ENCODE assay signal across 8 mouse cellular contexts in the genomic region with DNA sequence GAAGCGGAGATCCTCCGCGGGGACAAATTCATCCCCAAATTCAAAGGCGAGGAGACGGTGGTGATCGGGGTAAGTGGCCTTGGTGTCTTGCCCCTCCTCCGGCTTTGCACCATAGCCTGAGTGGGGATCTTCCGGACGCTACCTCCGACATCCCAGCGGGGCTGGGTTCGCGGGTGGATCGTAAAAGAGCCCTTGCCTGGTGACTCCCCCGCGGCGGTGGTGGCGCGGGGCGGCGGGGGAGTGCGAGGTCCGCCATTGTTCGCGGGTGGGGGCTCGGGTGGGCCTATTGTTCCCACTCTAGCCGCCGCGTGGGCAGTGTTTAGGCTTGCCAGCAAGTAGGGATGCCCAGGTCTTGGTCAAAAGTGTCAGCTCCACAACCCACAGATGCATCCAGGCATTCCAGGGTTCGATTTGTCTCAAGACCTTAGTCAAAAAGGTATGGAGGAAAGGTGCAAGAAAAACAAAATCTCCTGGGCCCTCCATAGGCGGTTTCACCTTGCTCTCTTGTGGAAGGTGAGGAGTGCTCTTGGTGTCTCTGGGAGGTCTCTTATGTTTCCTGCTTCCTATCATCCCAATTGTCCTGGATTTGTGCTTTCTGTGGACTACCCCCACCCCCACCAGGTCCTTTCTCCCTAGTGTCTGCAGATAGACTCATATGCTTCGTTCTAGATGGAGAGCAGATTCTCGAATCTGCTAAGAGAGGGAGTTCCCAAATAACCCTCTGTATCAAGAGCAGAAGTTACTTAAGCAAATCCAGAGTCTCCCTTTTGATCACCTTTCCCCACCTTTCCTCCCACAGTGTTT. TPM values are rescaled to one million over a fixed set of nuclear protein-coding genes. Genes with fewer than 3 reads are reported as not detected.
DNase-seq lines count a peak whose midpoint lies in the region; ATAC-seq and TF ChIP-seq lines count a peak whose summit lies in the region.

No protein-coding gene starts in this region.

- no peaks in the 10 kb centered on the region for H3K36me3 ChIP-seq in liver, adult 2 months (ENCODE audit: control insufficient read depth, insufficient read depth, low read length)
- no peaks in the 10 kb centered on the region for H3K36me3 ChIP-seq in embryonic facial prominence, embryonic 14.5 days (ENCODE audit: control insufficient read depth, insufficient read depth, low read length)
- H3K36me3 ChIP-seq in intestine, embryonic 15.5 days = no peaks in the 10 kb centered on the region

- H3K79me2 ChIP-seq in liver, adult 2 months (ENCODE audit: control insufficient read depth, insufficient read depth, low read length) = no peaks in the 10 kb centered on the region

- peak; percentile 7 for ATAC-seq in embryonic facial prominence, embryonic 14.5 days (ENCODE audit: low read depth)
- peak; percentile 32 for ATAC-seq in intestine, embryonic 15.5 days

- TF ChIP-seq POLR2A in liver, adult 2 months (IDR thresholded peaks at IDR 0.05; ENCODE audit: extremely low read depth, insufficient read depth, low read length) = no peak

- no peak overlapping the region for H3K27ac ChIP-seq in liver, adult 2 months (replicated peaks; ENCODE audit: insufficient read depth, low read depth, low read length)
- H3K27ac ChIP-seq in embryonic facial prominence, embryonic 14.5 days (replicated peaks; ENCODE audit: low read depth, low read length) = no peak overlapping the region; the same call in 1 of the 2 replicates
- no peak overlapping the region for H3K27ac ChIP-seq in intestine, embryonic 15.5 days

- no peak for DNase-seq in liver, adult 2 months (ENCODE audit: extremely low read depth, low read depth, low spot score)
- no peak for DNase-seq in liver
- peak; percentile 49 for DNase-seq in brain, adult 2 months (ENCODE audit: low read depth, low spot score)
- no peak for DNase-seq in embryonic facial prominence, embryonic 14.5 days (ENCODE audit: low spot score)
- DNase-seq in naive thymus-derived CD4-positive, alpha-beta T cell, adult 2 months (ENCODE audit: low read depth) = peak; percentile 38
- DNase-seq in gastrocnemius, postnatal 36 days = no peak
- DNase-seq in urinary bladder, adult 2 months (ENCODE audit: low spot score) = no peak

- intact Hi-C loops in gastrocnemius, postnatal 36 days (cut with DNase I) = loop anchor here (5.0 kb wide), 1 partner anchor 92 kb away; no protein-coding TSS in a partner anchor

- TF ChIP-seq CTCF in liver, adult 2 months (IDR thresholded peaks at IDR 0.05; ENCODE audit: low read depth, low read length) = no peak

- H3K4me1 ChIP-seq in liver, adult 2 months (ENCODE audit: control insufficient read depth, insufficient read depth, low read length) = no peaks in the 10 kb centered on the region
- H3K4me1 ChIP-seq in embryonic facial prominence, embryonic 14.5 days (ENCODE audit: control insufficient read depth, insufficient read depth, low read length) = peaks cover 12% of the 10 kb centered on the region
- H3K4me1 ChIP-seq in intestine, embryonic 15.5 days (replicated peaks) = peaks cover 7% of the 10 kb centered on the region

- H3K27me3 ChIP-seq in liver, adult 2 months (ENCODE audit: control insufficient read depth, insufficient read depth, low read length) = peaks cover 19% of the 10 kb centered on the region
- H3K27me3 ChIP-seq in embryonic facial prominence, embryonic 14.5 days (replicated peaks; ENCODE audit: control insufficient read depth, insufficient read depth, low read length) = no peaks in the 10 kb centered on the region
- peaks cover 18% of the 10 kb centered on the region for H3K27me3 ChIP-seq in intestine, embryonic 15.5 days (replicated peaks)

- WGBS in liver, adult 2 months = 4% methylated on average over 33 of the region's 33 CpGs
- WGBS in embryonic facial prominence, embryonic 14.5 days = 1% methylated on average over 15 of the region's 33 CpGs
- 3% methylated on average over 33 of the region's 33 CpGs for WGBS in intestine, embryonic 15.5 days

- H3K4me2 ChIP-seq in embryonic facial prominence, embryonic 14.5 days (ENCODE audit: low read depth, low read length) = peak overlapping the region; percentile 92
- H3K4me2 ChIP-seq in intestine, embryonic 15.5 days (replicated peaks) = peak overlapping the region; percentile 98

- H3K4me3 ChIP-seq in liver, adult 2 months (ENCODE audit: insufficient read depth, low read depth, low read length) = peak overlapping the region; percentile 59; the same call in 1 of the 2 replicates
- peak overlapping the region; percentile 75 for H3K4me3 ChIP-seq in embryonic facial prominence, embryonic 14.5 days (ENCODE audit: low read depth, low read length)
- H3K4me3 ChIP-seq in intestine, embryonic 15.5 days (replicated peaks) = peak overlapping the region; percentile 53

- H3K9me3 ChIP-seq in embryonic facial prominence, embryonic 14.5 days (ENCODE audit: control insufficient read depth, low read length) = peaks cover 3% of the 10 kb centered on the region
- no peaks in the 10 kb centered on the region for H3K9me3 ChIP-seq in intestine, embryonic 15.5 days

- no peak overlapping the region for H3K9ac ChIP-seq in liver, adult 2 months (ENCODE audit: low read depth, low read length)
- H3K9ac ChIP-seq in embryonic facial prominence, embryonic 14.5 days (ENCODE audit: low read depth, low read length) = peak overlapping the region; percentile 69
- peak overlapping the region; percentile 22; the same call in 1 of the 2 replicates for H3K9ac ChIP-seq in intestine, embryonic 15.5 days

RNA-seq across cellular contexts. Expression of gene Kif5c, which starts 0.8 kb away (rescaled TPM):
- under 0.01 and 0.54 TPM in 2 replicates for total RNA-seq in liver, adult 2 months (2014; rRNA removed)
- not detected in 2 replicates for polyA plus RNA-seq in liver, adult 2 months (2012; rRNA removed)
- 12.1 and 13.6 TPM in 2 replicates for polyA plus RNA-seq in embryonic facial prominence, embryonic 14.5 days (2014; fragmentation: Nextera tagmentation; extraction: Ambion mirVana)
- polyA plus RNA-seq in intestine, embryonic 15.5 days (2015; fragmentation: Nextera tagmentation; extraction: Ambion mirVana) = 6.6 and 8.2 TPM in 2 replicates
- total RNA-seq in gastrocnemius, postnatal 36 days (2021) = under 1 TPM; 0.28 to 0.64 TPM
- 2.7 and 3.4 TPM in 2 replicates for polyA plus RNA-seq in urinary bladder, adult 2 months (2012; rRNA removed)

Comparison
In these comparisons a context has a peak if more than half of its experiments do, and no peak if none do; other contexts are left out.
1. DNase-seq: peak in brain, adult 2 months (single experiment) and naive thymus-derived CD4-positive, alpha-beta T cell, adult 2 months (single experiment); none in liver, adult 2 months (single experiment), liver (single experiment), embryonic facial prominence, embryonic 14.5 days (single experiment), gastrocnemius, postnatal 36 days (0 of 2) and urinary bladder, adult 2 months (single experiment).
2. Peak in every context shown above with its lines, with median percentiles within 50 percentile points of each other: H3K4me3 ChIP-seq.